Mouse (Mus musculus) urinary bladder, postnatal 10 days (tissue): ENCODE measurements around the gene S1pr4.

Experiments
- DNase-seq: peaks from one replicate; pipeline ENCODE4 v3.0.0; 2022; ENCODE audit warnings: low spot score

S1pr4 gene

GRCm38 (mm10) chr10:81500032-81500431 lies at the start of gene S1pr4:
TSS of gene S1pr4 (minus strand) at chr10:81500132.
- no peak for DNase-seq

GRCm38 (mm10) chr10:81548944-81549343 lies 49.0 kb upstream of the S1pr4 start:
- no peak for DNase-seq

- no peak for DNase-seq
These were observed 47.0 kb upstream of the S1pr4 start for GRCm38 (mm10) chr10:81546788-81547571.

- DNase-seq: no peak
These were observed 46.4 kb upstream of the S1pr4 start for GRCm38 (mm10) chr10:81546332-81546731.

- peak; percentile 98 for DNase-seq
These were observed 45.3 kb upstream of the S1pr4 start, which contains the start of gene Gna11 for GRCm38 (mm10) chr10:81545161-81545747. TSS of gene Gna11 (minus strand) at chr10:81545190.

- DNase-seq: no peak
These were observed 44.6 kb upstream of the S1pr4 start for GRCm38 (mm10) chr10:81544296-81545160.

- no peak for DNase-seq
These were observed 43.7 kb upstream of the S1pr4 start for GRCm38 (mm10) chr10:81543633-81544032.

- no peak for DNase-seq
These were observed 43.0 kb upstream of the S1pr4 start for GRCm38 (mm10) chr10:81542727-81543460.

- no peak for DNase-seq
These were observed 41.9 kb upstream of the S1pr4 start for GRCm38 (mm10) chr10:81541803-81542202.

- DNase-seq: no peak
These were observed 41.4 kb upstream of the S1pr4 start for GRCm38 (mm10) chr10:81541363-81541762.

GRCm38 (mm10) chr10:81538321-81539048 lies 38.6 kb upstream of the S1pr4 start:
- DNase-seq: no peak

GRCm38 (mm10) chr10:81537429-81537828 lies 37.5 kb upstream of the S1pr4 start:
- DNase-seq: no peak

- no peak for DNase-seq
These were observed 36.8 kb upstream of the S1pr4 start for GRCm38 (mm10) chr10:81536734-81537133.

- DNase-seq: no peak
These were observed 34.9 kb upstream of the S1pr4 start for GRCm38 (mm10) chr10:81534826-81535225.

- peak; percentile 65 for DNase-seq
These were observed 26.8 kb upstream of the S1pr4 start for GRCm38 (mm10) chr10:81526779-81527178.

- DNase-seq: no peak
These were observed 25.2 kb upstream of the S1pr4 start for GRCm38 (mm10) chr10:81525017-81525694.

GRCm38 (mm10) chr10:81524051-81524605 lies 24.2 kb upstream of the S1pr4 start, which contains the start of gene Gna15:
TSS of gene Gna15 (minus strand) at chr10:81524225.
- no peak for DNase-seq

- no peak for DNase-seq
These were observed 23.6 kb upstream of the S1pr4 start for GRCm38 (mm10) chr10:81523570-81523969.

GRCm38 (mm10) chr10:81523142-81523541 lies 23.2 kb upstream of the S1pr4 start:
- DNase-seq: no peak

GRCm38 (mm10) chr10:81519978-81520365 lies 20.0 kb upstream of the S1pr4 start:
- DNase-seq: no peak
